Mouse (Mus musculus): ENCODE measurements around the gene Six3.

Six3 gene

GRCm38 (mm10) chr17:85612526-85613265 is 712 bp upstream of the Six3 start:
- DNase-seq (ENCODE audit: low spot score in 2 of 2), result no peak

- DNase-seq (ENCODE audit: low spot score in 2 of 2), result no peak
Measured at GRCm38 (mm10) chr17:85614011-85614721, 758 bp downstream of the Six3 start.

GRCm38 (mm10) chr17:85614722-85615331 is 1.4 kb downstream of the Six3 start:
- DNase-seq (ENCODE audit: low spot score in 2 of 2), result no peak

- DNase-seq (ENCODE audit: low spot score in 2 of 2), result no peak
Measured at GRCm38 (mm10) chr17:85615586-85615985, 2.2 kb downstream of the Six3 start.

GRCm38 (mm10) chr17:85616526-85617500 is 3.4 kb downstream of the Six3 start:
- no peak for DNase-seq (ENCODE audit: low spot score in 2 of 2)

GRCm38 (mm10) chr17:85617566-85618358 is 4.4 kb downstream of the Six3 start:
- no peak for DNase-seq (ENCODE audit: low spot score in 2 of 2)

GRCm38 (mm10) chr17:85618359-85619112 is 5.1 kb downstream of the Six3 start:
- DNase-seq (ENCODE audit: low spot score in 2 of 2), result no peak

GRCm38 (mm10) chr17:85619113-85620085 is 6.0 kb downstream of the Six3 start:
- DNase-seq (ENCODE audit: low spot score in 2 of 2), result no peak

- no peak for DNase-seq (ENCODE audit: low spot score in 2 of 2)
Measured at GRCm38 (mm10) chr17:85620086-85620481, 6.7 kb downstream of the Six3 start.

- DNase-seq (ENCODE audit: low spot score in 2 of 2), result no peak
Measured at GRCm38 (mm10) chr17:85620680-85621504, 7.5 kb downstream of the Six3 start.

- DNase-seq (ENCODE audit: low spot score in 2 of 2), result no peak
Measured at GRCm38 (mm10) chr17:85621505-85622310, 8.3 kb downstream of the Six3 start.

- DNase-seq (ENCODE audit: low spot score in 2 of 2), result no peak
Measured at GRCm38 (mm10) chr17:85622493-85623157, 9.2 kb downstream of the Six3 start.

GRCm38 (mm10) chr17:85623161-85624050 is 10.0 kb downstream of the Six3 start:
- no peak for DNase-seq (ENCODE audit: low spot score in 2 of 2)

- no peak for DNase-seq (ENCODE audit: low spot score in 2 of 2)
Measured at GRCm38 (mm10) chr17:85624051-85624420, 10.6 kb downstream of the Six3 start.
